Mouse (Mus musculus) limb, embryonic 15.5 days (tissue): ENCODE data around the gene Lrrfip2. TPM values are rescaled to one million over a fixed set of nuclear protein-coding genes. Genes with fewer than 3 reads are reported as not detected.

ENCODE experiments used
- ATAC-seq: fragments of 200-750 bp; cut with Nextera tagmentation; 2 replicates; pipeline ENCODE4 v1.8.0; 2017; ENCODE audit warnings: low read depth, moderate TSS enrichment; ENCODE audit not compliant: insufficient number of reproducible peaks, low FRiP score, low TSS enrichment
- H3K27ac ChIP-seq: fragments of 300-500 bp; sonication (generic); 2 replicates; pipeline ENCODE4 v1.5.1; 2015; ENCODE audit warnings: moderate library complexity, mild to moderate bottlenecking, inconsistent platforms
- H3K27me3 ChIP-seq: fragments of 300-500 bp; sonication (generic); 2 replicates; pipeline ENCODE4 v1.6.1; 2015; ENCODE audit warnings: inconsistent platforms
- H3K36me3 ChIP-seq: fragments of 300-500 bp; sonication (generic); 2 replicates; pipeline ENCODE4 v1.6.1; 2015; ENCODE audit warnings: inconsistent platforms
- H3K4me1 ChIP-seq: fragments of 300-500 bp; sonication (generic); 2 replicates; pipeline ENCODE4 v1.6.1; 2015; ENCODE audit warnings: inconsistent platforms
- H3K4me2 ChIP-seq: fragments of 300-500 bp; sonication (generic); 2 replicates; pipeline ENCODE4 v1.6.1; 2015; ENCODE audit warnings: mild to moderate bottlenecking, inconsistent platforms
- H3K4me3 ChIP-seq: fragments of 300-500 bp; sonication (generic); 2 replicates; pipeline ENCODE4 v1.5.1; 2015; ENCODE audit warnings: mild to moderate bottlenecking, inconsistent platforms
- H3K9ac ChIP-seq: fragments of 300-500 bp; sonication (generic); 2 replicates; pipeline ENCODE4 v1.6.1; 2015; ENCODE audit warnings: inconsistent platforms
- H3K9me3 ChIP-seq: fragments of 300-500 bp; sonication (generic); 2 replicates; pipeline ENCODE4 v1.6.1; 2016; ENCODE audit warnings: inconsistent platforms
- WGBS: fragments of 180-500 bp; shearing (Covaris S2); methylation state at CpG from one replicate; pipeline ENCODE4 v1.1.7; 2015; 5-methylcytosine and 5-hydroxymethylcytosine counted together
- polyA plus RNA-seq: library from polyadenylated mRNA; unstranded; fragments of >200 nt; fragmentation: Nextera tagmentation; extraction: Ambion mirVana; gene quantifications from 2 replicates; pipeline ENCODE4 v1.2.1, GENCODE M21; 2015

Gene Lrrfip2
- polyA plus RNA-seq, 1 experiment from 2014 or later: 39.7 TPM

- no peak overlapping the region for H3K9ac ChIP-seq
- peaks cover 7% of the 10 kb centered on the region; the same call in 1 of the 2 replicates for H3K4me1 ChIP-seq
- no peak overlapping the region for H3K27ac ChIP-seq
- H3K4me2 ChIP-seq: no peak overlapping the region
- 83% methylated on average over 7 of the region's 7 CpGs for WGBS
- no peak for ATAC-seq
- no peaks in the 10 kb centered on the region for H3K9me3 ChIP-seq
- H3K4me3 ChIP-seq: no peak overlapping the region
- no peaks in the 10 kb centered on the region for H3K27me3 ChIP-seq
- H3K36me3 ChIP-seq: 0 out of 2 replicates have a peak, but pooled peaks cover 3% of the 10 kb centered on the region
Observed at GRCm38 (mm10) chr9:111146216-111146798, 28.9 kb downstream of the Lrrfip2 start.

GRCm38 (mm10) chr9:111148006-111148405 lies 30.6 kb downstream of the Lrrfip2 start:
- Histone ChIP-seq H3K27me3 (no peaks in the 10 kb centered on the region), H3K36me3 (no peaks in the 10 kb centered on the region), H3K9me3 (no peaks in the 10 kb centered on the region), H3K4me3 (no peak overlapping the region), H3K4me2 (no peak overlapping the region), H3K4me1 (peaks cover 7% of the 10 kb centered on the region; the same call in 1 of the 2 replicates), H3K9ac (no peak overlapping the region), H3K27ac (no peak overlapping the region)
- ATAC-seq: no peak
- 60% methylated on average over 2 of the region's 2 CpGs for WGBS

GRCm38 (mm10) chr9:111148414-111148813 lies 31.0 kb downstream of the Lrrfip2 start:
- Histone ChIP-seq H3K4me3 (no peak overlapping the region), H3K4me2 (no peak overlapping the region), H3K9ac (no peak overlapping the region), H3K9me3 (no peaks in the 10 kb centered on the region), H3K36me3 (no peaks in the 10 kb centered on the region), H3K27ac (no peak overlapping the region), H3K27me3 (no peaks in the 10 kb centered on the region), H3K4me1 (peaks cover 7% of the 10 kb centered on the region; the same call in 1 of the 2 replicates)
- no peak for ATAC-seq
- 23% methylated on average over 2 of the region's 2 CpGs for WGBS

GRCm38 (mm10) chr9:111149188-111149945 lies 32.0 kb downstream of the Lrrfip2 start:
- Histone ChIP-seq H3K27me3 (no peaks in the 10 kb centered on the region), H3K9me3 (no peaks in the 10 kb centered on the region), H3K36me3 (no peaks in the 10 kb centered on the region), H3K4me2 (no peak overlapping the region), H3K27ac (no peak overlapping the region), H3K9ac (no peak overlapping the region), H3K4me3 (no peak overlapping the region), H3K4me1 (peaks cover 7% of the 10 kb centered on the region; the same call in 1 of the 2 replicates)
- WGBS: 42% methylated on average over 5 of the region's 5 CpGs
- ATAC-seq: no peak

GRCm38 (mm10) chr9:111152314-111152897 lies 35.0 kb downstream of the Lrrfip2 start:
- no peak overlapping the region for H3K4me2 ChIP-seq
- H3K27ac ChIP-seq: no peak overlapping the region
- 81% methylated on average over 2 of the region's 2 CpGs for WGBS
- peaks cover 7% of the 10 kb centered on the region; the same call in 1 of the 2 replicates for H3K4me1 ChIP-seq
- H3K27me3 ChIP-seq: no peaks in the 10 kb centered on the region
- no peak overlapping the region for H3K4me3 ChIP-seq
- no peak overlapping the region for H3K9ac ChIP-seq
- H3K9me3 ChIP-seq: no peaks in the 10 kb centered on the region
- no peaks in the 10 kb centered on the region for H3K36me3 ChIP-seq
- ATAC-seq: no peak

GRCm38 (mm10) chr9:111153026-111153425 lies 35.6 kb downstream of the Lrrfip2 start:
- H3K4me3 ChIP-seq: no peak overlapping the region
- no peaks in the 10 kb centered on the region for H3K27me3 ChIP-seq
- peaks cover 7% of the 10 kb centered on the region; the same call in 1 of the 2 replicates for H3K4me1 ChIP-seq
- no peak overlapping the region for H3K4me2 ChIP-seq
- H3K9ac ChIP-seq: no peak overlapping the region
- no peaks in the 10 kb centered on the region for H3K9me3 ChIP-seq
- 92% methylated on average over 3 of the region's 3 CpGs for WGBS
- H3K27ac ChIP-seq: no peak overlapping the region
- no peak for ATAC-seq
- H3K36me3 ChIP-seq: no peaks in the 10 kb centered on the region

GRCm38 (mm10) chr9:111155764-111156458 lies 38.5 kb downstream of the Lrrfip2 start:
- Histone ChIP-seq H3K27ac (peak overlapping the region; percentile 55; the same call in 1 of the 2 replicates), H3K4me3 (no peak overlapping the region), H3K36me3 (no peaks in the 10 kb centered on the region; the same call in 1 of the 2 replicates), H3K9me3 (no peaks in the 10 kb centered on the region), H3K9ac (no peak overlapping the region), H3K4me1 (no peaks in the 10 kb centered on the region), H3K27me3 (no peaks in the 10 kb centered on the region), H3K4me2 (no peak overlapping the region)
- ATAC-seq: no peak
- 82% methylated on average over 11 of the region's 11 CpGs for WGBS

- no peaks in the 10 kb centered on the region for H3K9me3 ChIP-seq
- no peak for ATAC-seq
- H3K4me3 ChIP-seq: no peak overlapping the region
- no peak overlapping the region for H3K4me2 ChIP-seq
- no peak overlapping the region for H3K27ac ChIP-seq
- peaks cover 17% of the 10 kb centered on the region; the same call in 1 of the 2 replicates for H3K36me3 ChIP-seq
- WGBS: 89% methylated on average over 1 of the region's 1 CpGs
- no peaks in the 10 kb centered on the region for H3K27me3 ChIP-seq
- no peak overlapping the region for H3K9ac ChIP-seq
- no peaks in the 10 kb centered on the region for H3K4me1 ChIP-seq
Observed at GRCm38 (mm10) chr9:111159562-111159961, 42.2 kb downstream of the Lrrfip2 start.

GRCm38 (mm10) chr9:111161213-111161612 lies 43.8 kb downstream of the Lrrfip2 start:
- Histone ChIP-seq H3K4me1 (no peaks in the 10 kb centered on the region), H3K4me3 (no peak overlapping the region), H3K36me3 (peaks cover 17% of the 10 kb centered on the region; the same call in 1 of the 2 replicates), H3K4me2 (no peak overlapping the region), H3K27ac (no peak overlapping the region), H3K9me3 (no peaks in the 10 kb centered on the region), H3K9ac (no peak overlapping the region), H3K27me3 (no peaks in the 10 kb centered on the region)
- ATAC-seq: no peak
- WGBS: 78% methylated on average over 14 of the region's 14 CpGs

GRCm38 (mm10) chr9:111166612-111167011 lies 49.2 kb downstream of the Lrrfip2 start:
- Histone ChIP-seq H3K4me1 (no peaks in the 10 kb centered on the region), H3K36me3 (peaks cover 12% of the 10 kb centered on the region; the same call in 1 of the 2 replicates), H3K9ac (no peak overlapping the region), H3K4me2 (no peak overlapping the region), H3K27ac (no peak overlapping the region), H3K4me3 (no peak overlapping the region), H3K27me3 (no peaks in the 10 kb centered on the region), H3K9me3 (no peaks in the 10 kb centered on the region)
- ATAC-seq: no peak
- 73% methylated on average over 4 of the region's 4 CpGs for WGBS

- no peak overlapping the region for H3K4me3 ChIP-seq
- no peak overlapping the region for H3K27ac ChIP-seq
- H3K9ac ChIP-seq: no peak overlapping the region
- no peaks in the 10 kb centered on the region for H3K27me3 ChIP-seq
- H3K4me2 ChIP-seq: no peak overlapping the region
- WGBS: 54% methylated on average over 3 of the region's 3 CpGs
- H3K36me3 ChIP-seq: no peaks in the 10 kb centered on the region
- H3K4me1 ChIP-seq: no peaks in the 10 kb centered on the region
- no peak for ATAC-seq
- H3K9me3 ChIP-seq: no peaks in the 10 kb centered on the region
Observed at GRCm38 (mm10) chr9:111170430-111170829, 53.0 kb downstream of the Lrrfip2 start.
